Mouse (Mus musculus) midbrain, embryonic 13.5 days (tissue): ENCODE results near the gene Cdc34. TPM values are rescaled to one million over a fixed set of nuclear protein-coding genes. Genes with fewer than 3 reads are reported as not detected.

Experiments
- ATAC-seq: fragments of 200-750 bp; cut with Nextera tagmentation; 2 replicates; pipeline ENCODE4 v1.8.0; 2017; ENCODE audit warnings: mild to moderate bottlenecking, moderate TSS enrichment, moderate library complexity
- H3K27ac ChIP-seq: fragments of 300-500 bp; sonication (generic); 2 replicates; pipeline ENCODE4 v1.5.1; 2015; ENCODE audit warnings: inconsistent platforms, mild to moderate bottlenecking, moderate library complexity
- H3K27me3 ChIP-seq: fragments of 300-500 bp; sonication (generic); 2 replicates; pipeline ENCODE4 v1.6.1; 2015; ENCODE audit warnings: mild to moderate bottlenecking, inconsistent platforms
- H3K36me3 ChIP-seq: fragments of 300-500 bp; sonication (generic); 2 replicates; pipeline ENCODE4 v1.6.1; 2015; ENCODE audit warnings: mild to moderate bottlenecking, inconsistent platforms
- H3K4me1 ChIP-seq: fragments of 300-500 bp; sonication (generic); replicated peaks from 2 replicates; pipeline ENCODE4 v1.6.1; 2015; ENCODE audit warnings: inconsistent platforms
- H3K4me2 ChIP-seq: fragments of 300-500 bp; sonication (generic); replicated peaks from 2 replicates; pipeline ENCODE4 v1.6.1; 2015; ENCODE audit warnings: moderate library complexity, mild to moderate bottlenecking, inconsistent platforms
- H3K4me3 ChIP-seq: fragments of 300-500 bp; sonication (generic); replicated peaks from 2 replicates; pipeline ENCODE4 v1.5.1; 2015; ENCODE audit warnings: mild to moderate bottlenecking, inconsistent platforms
- H3K9ac ChIP-seq: fragments of 300-500 bp; sonication (generic); replicated peaks from 2 replicates; pipeline ENCODE4 v1.6.1; 2015; ENCODE audit warnings: mild to moderate bottlenecking, inconsistent platforms
- H3K9me3 ChIP-seq: fragments of 300-500 bp; sonication (generic); 2 replicates; pipeline ENCODE4 v1.6.1; 2016; ENCODE audit warnings: mild to moderate bottlenecking, inconsistent platforms
- WGBS: fragments of 180-500 bp; shearing (Covaris S2); methylation state at CpG from one replicate; pipeline ENCODE4 v1.1.7; 2015; 5-methylcytosine and 5-hydroxymethylcytosine counted together
- polyA plus RNA-seq: library from polyadenylated mRNA; unstranded; fragments of >200 nt; fragmentation: Nextera tagmentation; extraction: Ambion mirVana; gene quantifications from 2 replicates; pipeline ENCODE4 v1.2.1, GENCODE M21; 2015

Cdc34 gene
- polyA plus RNA-seq, 1 experiment from 2014 or later = 109 TPM

GRCm38 (mm10) chr10:79729357-79729965, 47.5 kb downstream of the Cdc34 start:
- H3K9me3 ChIP-seq = 0 out of 2 replicates have a peak, but pooled peaks cover 3% of the 10 kb centered on the region
- no peaks in the 10 kb centered on the region for H3K4me1 ChIP-seq
- H3K27me3 ChIP-seq = no peaks in the 10 kb centered on the region
- no peak overlapping the region for H3K4me2 ChIP-seq
- no peak overlapping the region for H3K9ac ChIP-seq
- no peak overlapping the region for H3K27ac ChIP-seq
- no peak for ATAC-seq
- 91% methylated on average over 13 of the region's 13 CpGs for WGBS
- peaks cover 35% of the 10 kb centered on the region for H3K36me3 ChIP-seq
- H3K4me3 ChIP-seq = no peak overlapping the region

- no peak overlapping the region for H3K27ac ChIP-seq
- 100% methylated on average over 1 of the region's 1 CpGs for WGBS
- H3K4me3 ChIP-seq = no peak overlapping the region
- peaks cover 66% of the 10 kb centered on the region for H3K36me3 ChIP-seq
- H3K4me1 ChIP-seq = peaks cover 5% of the 10 kb centered on the region; the same call in 1 of the 2 replicates
- H3K4me2 ChIP-seq = no peak overlapping the region
- H3K9me3 ChIP-seq = peaks cover 11% of the 10 kb centered on the region; the same call in 1 of the 2 replicates
- H3K9ac ChIP-seq = no peak overlapping the region
- ATAC-seq = no peak
- H3K27me3 ChIP-seq = peaks cover 21% of the 10 kb centered on the region
Observed at GRCm38 (mm10) chr10:79732500-79732899, 50.5 kb downstream of the Cdc34 start.

- Histone ChIP-seq H3K9me3 (peaks cover 23% of the 10 kb centered on the region), H3K36me3 (peaks cover 79% of the 10 kb centered on the region), H3K9ac (no peak overlapping the region), H3K4me1 (peaks cover 5% of the 10 kb centered on the region; the same call in 1 of the 2 replicates), H3K27ac (no peak overlapping the region), H3K4me3 (no peak overlapping the region), H3K27me3 (peaks cover 21% of the 10 kb centered on the region), H3K4me2 (no peak overlapping the region)
- ATAC-seq = no peak
- 96% methylated on average over 15 of the region's 15 CpGs for WGBS
Observed at GRCm38 (mm10) chr10:79733847-79734246, 51.9 kb downstream of the Cdc34 start.

GRCm38 (mm10) chr10:79735361-79735760, 53.4 kb downstream of the Cdc34 start:
- H3K27me3 ChIP-seq = peaks cover 21% of the 10 kb centered on the region
- H3K4me3 ChIP-seq = 0 out of 2 replicates have a peak overlapping the region, but pooled peaks have one; percentile 1
- H3K36me3 ChIP-seq = peaks cover 94% of the 10 kb centered on the region
- H3K4me2 ChIP-seq = peak overlapping the region; percentile 11; the same call in 1 of the 2 replicates
- no peak; the same call in 1 of the 2 replicates for ATAC-seq
- no peak overlapping the region for H3K9ac ChIP-seq
- no peak overlapping the region for H3K27ac ChIP-seq
- 38% methylated on average over 49 of the region's 52 CpGs for WGBS
- peaks cover 5% of the 10 kb centered on the region; the same call in 1 of the 2 replicates for H3K4me1 ChIP-seq
- peaks cover 38% of the 10 kb centered on the region for H3K9me3 ChIP-seq

GRCm38 (mm10) chr10:79736706-79737105, 54.7 kb downstream of the Cdc34 start:
- Histone ChIP-seq H3K4me3 (no peak overlapping the region), H3K27me3 (peaks cover 21% of the 10 kb centered on the region), H3K4me2 (no peak overlapping the region), H3K27ac (no peak overlapping the region), H3K4me1 (peaks cover 5% of the 10 kb centered on the region; the same call in 1 of the 2 replicates), H3K36me3 (peaks cover 98% of the 10 kb centered on the region), H3K9ac (no peak overlapping the region), H3K9me3 (peaks cover 40% of the 10 kb centered on the region)
- no peak for ATAC-seq
- 94% methylated on average over 14 of the region's 14 CpGs for WGBS

Other genes starting within 250 kb of the Cdc34 start
- gene Vmn2r83, start 213.5 kb upstream of the Cdc34 start, polyA plus RNA-seq = not detected in 2 replicates
- 9.5 and 10.5 TPM in 2 replicates for gene Plpp2, start 148.4 kb upstream of the Cdc34 start, polyA plus RNA-seq
- 50.4 and 61.4 TPM in 2 replicates for gene Mier2, start 127.0 kb upstream of the Cdc34 start, polyA plus RNA-seq
- not detected in 2 replicates for gene Theg, start 94.9 kb upstream of the Cdc34 start, polyA plus RNA-seq
- gene C2cd4c, start 68.2 kb upstream of the Cdc34 start, polyA plus RNA-seq = 0.24 and 0.28 TPM in 2 replicates
- 18.4 and 20.5 TPM in 2 replicates for gene Shc2, start 44.3 kb upstream of the Cdc34 start, polyA plus RNA-seq
- 0.27 TPM in 1 of 2 replicates, not detected in the other for gene Odf3l2, start 36.5 kb upstream of the Cdc34 start, polyA plus RNA-seq
- gene Madcam1, start 17.6 kb upstream of the Cdc34 start, polyA plus RNA-seq = 0.50 and 0.90 TPM in 2 replicates
- 80.8 and 84.1 TPM in 2 replicates for gene Tpgs1, start 12.8 kb upstream of the Cdc34 start, polyA plus RNA-seq
- gene Gzmm, start 6.8 kb downstream of the Cdc34 start, polyA plus RNA-seq = 1.4 and 1.7 TPM in 2 replicates
- gene Bsg, start 22.3 kb downstream of the Cdc34 start, polyA plus RNA-seq = 564 and 608 TPM in 2 replicates
- gene Hcn2, start 34.4 kb downstream of the Cdc34 start, polyA plus RNA-seq = 0.18 and 0.43 TPM in 2 replicates
- gene Polrmt, start 64.4 kb downstream of the Cdc34 start, polyA plus RNA-seq = 38.5 and 43.9 TPM in 2 replicates
- gene Fgf22, start 72.9 kb downstream of the Cdc34 start, polyA plus RNA-seq = 1.1 and 1.3 TPM in 2 replicates
- gene Rnf126, start 84.8 kb downstream of the Cdc34 start, polyA plus RNA-seq = 71.5 and 82.3 TPM in 2 replicates
- 0.63 and 1.1 TPM in 2 replicates for gene Fstl3, start 95.1 kb downstream of the Cdc34 start, polyA plus RNA-seq
- not detected in 2 replicates for gene Prss57, start 108.8 kb downstream of the Cdc34 start, polyA plus RNA-seq
- 246 and 261 TPM in 2 replicates for gene Palm, start 111.4 kb downstream of the Cdc34 start, polyA plus RNA-seq
- gene Misp, start 138.8 kb downstream of the Cdc34 start, polyA plus RNA-seq = 0.36 and 0.85 TPM in 2 replicates
- 106 and 116 TPM in 2 replicates for gene Ptbp1, start 172.2 kb downstream of the Cdc34 start, polyA plus RNA-seq
- gene Prtn3, start 192.3 kb downstream of the Cdc34 start, polyA plus RNA-seq = 14.9 and 16.9 TPM in 2 replicates
- 426 and 432 TPM in 2 replicates for gene Plppr3, start 192.4 kb downstream of the Cdc34 start, polyA plus RNA-seq
- not detected in 2 replicates for gene Elane, start 204.1 kb downstream of the Cdc34 start, polyA plus RNA-seq
- gene Cfd, start 208.7 kb downstream of the Cdc34 start, polyA plus RNA-seq = not detected in 2 replicates
- 62.9 and 69.1 TPM in 2 replicates for gene Med16, start 226.7 kb downstream of the Cdc34 start, polyA plus RNA-seq
- 17.5 and 34.1 TPM in 2 replicates for gene Gm26602, start 228.7 kb downstream of the Cdc34 start, polyA plus RNA-seq
- gene Kiss1r, start 234.8 kb downstream of the Cdc34 start, polyA plus RNA-seq = 2.2 and 2.3 TPM in 2 replicates
- 231 TPM in 2 replicates for gene R3hdm4, start 239.0 kb downstream of the Cdc34 start, polyA plus RNA-seq
- gene Arid3a, start 244.8 kb downstream of the Cdc34 start, polyA plus RNA-seq = 3.8 and 3.9 TPM in 2 replicates